Mouse (Mus musculus) testis, adult 2 months (tissue): ENCODE data around the gene Cdk9. TPM values are rescaled to one million over a fixed set of nuclear protein-coding genes. Genes with fewer than 3 reads are reported as not detected.

ENCODE experiments used
- H3K27ac ChIP-seq: fragments of 200-500 bp; 2 replicates; pipeline ENCODE4 v1.5.1; 2012; ENCODE audit warnings: low read depth, low read length; ENCODE audit not compliant: control insufficient read depth, insufficient read depth
- H3K27me3 ChIP-seq: fragments of 200-500 bp; 2 replicates; pipeline ENCODE4 v1.6.1; 2012; ENCODE audit warnings: mild to moderate bottlenecking, low read length, moderate library complexity; ENCODE audit not compliant: control insufficient read depth, insufficient read depth
- H3K36me3 ChIP-seq: fragments of 200-500 bp; 2 replicates; pipeline ENCODE4 v1.6.1; 2012; ENCODE audit warnings: mild to moderate bottlenecking, low read length; ENCODE audit not compliant: control insufficient read depth, insufficient read depth
- H3K4me1 ChIP-seq: fragments of 200-500 bp; 2 replicates; pipeline ENCODE4 v1.6.1; 2012; ENCODE audit warnings: low read length; ENCODE audit not compliant: control insufficient read depth, insufficient read depth
- H3K4me3 ChIP-seq: fragments of 200-500 bp; 2 replicates; pipeline ENCODE4 v1.5.1; 2012; ENCODE audit warnings: low read depth, mild to moderate bottlenecking, low read length, moderate library complexity, mixed read lengths; ENCODE audit not compliant: control insufficient read depth
- CTCF ChIP-seq: fragments of 200-500 bp; IDR thresholded peaks from 2 replicates; pipeline ENCODE4 v1.5.1; 2012; ENCODE audit warnings: low read depth, mild to moderate bottlenecking, inconsistent platforms, low read length, moderate library complexity; ENCODE audit not compliant: control insufficient read depth, insufficient read depth, insufficient replicate concordance
- POLR2A ChIP-seq: fragments of 200-500 bp; IDR thresholded peaks from 2 replicates; pipeline ENCODE4 v1.6.1; 2012; ENCODE audit warnings: low read depth, mild to moderate bottlenecking, inconsistent platforms, low read length, moderate library complexity; ENCODE audit not compliant: control insufficient read depth
- polyA plus RNA-seq: library from polyadenylated mRNA; depleted of rRNA; stranded (reverse); fragments of >200 nt; gene quantifications from 2 replicates; pipeline ENCODE4 v1.2.3, GENCODE M21; 2012

Cdk9 gene
- polyA plus RNA-seq, 1 experiment: 121 TPM

GRCm38 (mm10) chr2:32704021-32704421 is 8.9 kb downstream of the Cdk9 start, which contains the start of gene Fpgs:
Fpgs (minus strand) TSS chr2:32704145.
- H3K36me3 ChIP-seq: peaks cover 8% of the 10 kb centered on the region
- TF ChIP-seq POLR2A: no peak
- H3K27ac ChIP-seq: no peak within 1 kb of the TSS

GRCm38 (mm10) chr2:32703046-32703445 is 9.8 kb downstream of the Cdk9 start:
- peaks cover 3% of the 10 kb centered on the region for H3K36me3 ChIP-seq
- no peak overlapping the region for H3K27ac ChIP-seq
- H3K4me3 ChIP-seq: no peak overlapping the region
- H3K27me3 ChIP-seq: no peaks in the 10 kb centered on the region
- no peak for TF ChIP-seq CTCF
- no peak for TF ChIP-seq POLR2A
- peaks cover 2% of the 10 kb centered on the region; the same call in 1 of the 2 replicates for H3K4me1 ChIP-seq

More at GRCm38 (mm10) chr2:32704021-32704421, 8.9 kb downstream of the Cdk9 start, which contains the start of gene Fpgs:
- no peak within 1 kb of the TSS for H3K4me3 ChIP-seq
- no peaks in the 10 kb centered on the region for H3K27me3 ChIP-seq
- H3K4me1 ChIP-seq: peaks cover 2% of the 10 kb centered on the region; the same call in 1 of the 2 replicates

- Histone ChIP-seq H3K27me3 (no peaks in the 10 kb centered on the region), H3K27ac (no peak overlapping the region), H3K4me3 (no peak overlapping the region), H3K4me1 (peaks cover 2% of the 10 kb centered on the region; the same call in 1 of the 2 replicates), H3K36me3 (no peaks in the 10 kb centered on the region; the same call in none of the 2 replicates)
- TF ChIP-seq CTCF: no peak
- TF ChIP-seq POLR2A: no peak
These were observed 11.7 kb downstream of the Cdk9 start for GRCm38 (mm10) chr2:32700966-32701743.

DNA sequence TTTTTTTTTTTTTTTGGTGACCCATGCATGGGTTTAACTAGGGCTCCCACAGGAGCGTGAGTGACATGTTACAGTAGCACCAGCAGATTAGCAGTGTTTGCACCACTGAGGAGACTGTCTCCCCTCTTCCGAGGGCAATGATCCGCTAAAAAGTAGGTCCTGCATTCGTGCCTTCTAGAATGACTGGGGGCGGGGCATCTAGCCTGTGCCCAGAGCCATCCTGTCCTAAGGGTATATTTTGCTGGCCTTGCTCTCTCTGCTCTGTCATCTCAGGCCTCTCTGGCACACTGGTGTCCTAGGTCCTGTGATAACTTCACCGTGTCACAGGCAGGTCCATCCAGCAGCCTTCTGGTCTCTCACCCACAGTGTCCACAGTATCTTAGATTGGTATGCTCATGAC is 13.2 kb downstream of the Cdk9 start:
- no peak for TF ChIP-seq CTCF
- TF ChIP-seq POLR2A: no peak
- H3K27ac ChIP-seq: no peak overlapping the region
- no peak overlapping the region for H3K4me3 ChIP-seq
- H3K27me3 ChIP-seq: no peaks in the 10 kb centered on the region
- no peaks in the 10 kb centered on the region for H3K36me3 ChIP-seq
- H3K4me1 ChIP-seq: peaks cover 5% of the 10 kb centered on the region

GRCm38 (mm10) chr2:32694691-32695090 is 18.2 kb downstream of the Cdk9 start:
- Histone ChIP-seq H3K4me1 (peaks cover 13% of the 10 kb centered on the region), H3K27me3 (no peaks in the 10 kb centered on the region), H3K27ac (peak overlapping the region; percentile 81), H3K4me3 (peak overlapping the region; percentile 98), H3K36me3 (no peaks in the 10 kb centered on the region)
- TF ChIP-seq CTCF (no peak), POLR2A (no peak)

DNA sequence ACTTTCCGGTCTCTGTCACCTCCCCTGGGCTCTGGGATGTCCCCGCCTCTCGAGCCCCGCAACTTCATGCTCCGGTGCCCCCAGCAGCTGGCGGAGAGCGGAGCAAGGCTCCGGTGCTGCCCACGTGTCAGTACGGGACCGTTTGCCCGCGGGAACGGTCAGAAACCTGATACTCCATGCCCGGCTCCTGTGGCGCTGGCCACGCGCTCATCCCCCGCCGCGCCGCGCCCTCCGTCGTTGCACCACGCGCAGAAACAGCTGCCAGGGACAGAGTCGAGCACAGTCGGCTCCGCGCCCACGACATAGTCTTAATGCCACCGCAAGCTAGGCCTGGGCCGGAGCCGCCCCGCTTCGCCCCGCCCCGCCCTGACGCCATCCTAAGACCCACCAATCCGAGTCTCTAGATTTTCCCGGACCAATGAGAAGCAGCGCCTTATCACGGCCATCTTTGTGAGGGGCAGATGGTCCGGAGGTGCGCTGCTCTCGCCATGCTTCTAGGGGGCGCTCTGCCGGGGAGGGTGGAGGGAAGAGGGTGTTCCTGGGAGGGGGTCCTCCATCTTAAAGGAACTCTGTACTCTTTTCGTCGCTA is 19.0 kb downstream of the Cdk9 start:
- no peaks in the 10 kb centered on the region for H3K36me3 ChIP-seq
- peak overlapping the region; percentile 98 for H3K4me3 ChIP-seq
- H3K27ac ChIP-seq: peak overlapping the region; percentile 93
- TF ChIP-seq POLR2A (peak; percentile 84), CTCF (peak; percentile 87)
- H3K27me3 ChIP-seq: no peaks in the 10 kb centered on the region
- H3K4me1 ChIP-seq: peaks cover 13% of the 10 kb centered on the region

DNA sequence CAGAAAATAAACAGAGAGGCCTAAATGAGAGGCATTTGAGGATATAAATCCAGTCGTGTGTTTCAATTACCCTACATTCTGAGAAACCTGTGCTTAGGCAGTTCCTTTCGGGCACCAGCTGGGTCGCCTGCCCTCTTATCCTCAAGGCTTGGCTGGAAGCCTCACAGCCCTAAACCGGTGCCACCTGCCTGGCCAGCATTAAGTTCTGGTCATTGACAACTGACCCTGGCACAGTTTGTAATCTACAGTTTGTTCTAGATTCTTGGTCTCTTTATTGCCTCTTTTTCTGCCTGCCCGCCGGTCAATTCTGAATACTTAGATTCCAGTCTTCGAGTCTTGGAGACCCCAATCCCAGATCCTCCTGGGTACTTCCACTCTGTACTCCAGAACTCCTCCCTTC is 19.6 kb downstream of the Cdk9 start:
- TF ChIP-seq POLR2A (0 out of 2 replicates have a peak, but pooled peaks have one; percentile 29), CTCF (no peak)
- Histone ChIP-seq H3K27me3 (no peaks in the 10 kb centered on the region), H3K4me1 (peaks cover 13% of the 10 kb centered on the region), H3K4me3 (peak overlapping the region; percentile 98), H3K27ac (peak overlapping the region; percentile 93), H3K36me3 (no peaks in the 10 kb centered on the region)
